ENCODE assay signal across 19 mouse cellular contexts in the genomic region with DNA sequence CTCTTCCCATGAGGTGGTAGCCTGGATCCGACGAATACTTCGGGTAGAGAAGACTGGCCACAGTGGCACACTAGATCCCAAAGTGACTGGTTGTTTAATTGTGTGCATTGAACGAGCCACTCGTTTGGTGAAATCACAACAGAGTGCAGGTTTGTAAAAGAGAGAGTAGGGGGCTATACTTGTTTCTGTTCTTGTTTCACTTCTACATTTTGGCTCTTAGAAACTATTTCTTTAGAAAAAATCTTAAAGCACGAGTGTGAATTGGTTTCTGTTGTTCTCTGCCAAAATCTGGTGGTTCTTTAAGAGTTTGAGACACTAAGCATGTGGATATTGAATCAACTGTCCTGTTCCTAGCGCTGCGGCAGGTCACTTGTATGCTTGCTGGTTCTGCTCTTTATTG. TPM values are rescaled to one million over a fixed set of nuclear protein-coding genes. Genes with fewer than 3 reads are reported as not detected.
DNase-seq lines count a peak whose midpoint lies in the region; ATAC-seq and TF ChIP-seq lines count a peak whose summit lies in the region.
"Had no signal": no experiment of that assay in that cellular context is flagged by ENCODE, and none has a peak within 500 bp of the region (broad histone marks: within the 10 kb centered on the region; RNA-seq: fewer than 3 reads in every experiment).

No protein-coding gene starts in this region.

- peak overlapping the region; percentile 30; the same call in 1 of the 2 replicates for H3K4me2 ChIP-seq in liver, embryonic 16.5 days (ENCODE audit: low read depth, low read length)
- H3K4me2 ChIP-seq: embryonic facial prominence, embryonic 12.5 days; forebrain, embryonic 15.5 days; hindbrain, embryonic 13.5 days had no signal

- peaks cover 21% of the 10 kb centered on the region for H3K4me1 ChIP-seq in E14TG2a.4 (replicated peaks; ENCODE audit: low read depth, low read length)
- peaks cover 9% of the 10 kb centered on the region for H3K4me1 ChIP-seq in bone marrow macrophage, adult 2 months (ENCODE audit: control insufficient read depth, insufficient read depth, low read length)
- no peaks in the 10 kb centered on the region for H3K4me1 ChIP-seq in liver, embryonic 16.5 days (ENCODE audit: control insufficient read depth, low read depth, low read length)
- H3K4me1 ChIP-seq: embryonic facial prominence, embryonic 12.5 days; heart, embryonic 10.5 days had no signal

- H3K9me3 ChIP-seq in E14TG2a.4 (ENCODE audit: low read length): no peaks in the 10 kb centered on the region
- H3K9me3 ChIP-seq in liver, embryonic 16.5 days (replicated peaks; ENCODE audit: control insufficient read depth, low read length): no peaks in the 10 kb centered on the region
- H3K9me3 ChIP-seq: embryonic facial prominence, embryonic 12.5 days; forebrain, embryonic 15.5 days; heart, embryonic 10.5 days; hindbrain, embryonic 13.5 days had no signal

- no peak overlapping the region for H3K9ac ChIP-seq in liver, embryonic 16.5 days (ENCODE audit: low read depth, low read length)
- H3K9ac ChIP-seq: embryonic facial prominence, embryonic 12.5 days; forebrain, embryonic 15.5 days; hindbrain, embryonic 13.5 days had no signal

- H3K36me3 ChIP-seq in E14TG2a.4 (ENCODE audit: insufficient read depth, low read length): peaks cover 60% of the 10 kb centered on the region
- peaks cover 5% of the 10 kb centered on the region for H3K36me3 ChIP-seq in liver, embryonic 16.5 days (ENCODE audit: control insufficient read depth, insufficient read depth)

- H3K27me3 ChIP-seq in E14TG2a.4 (ENCODE audit: insufficient read depth, low read length): no peaks in the 10 kb centered on the region
- no peaks in the 10 kb centered on the region for H3K27me3 ChIP-seq in liver, embryonic 16.5 days (ENCODE audit: control insufficient read depth, insufficient read depth, low read depth, low read length)
- H3K27me3 ChIP-seq: embryonic facial prominence, embryonic 12.5 days; forebrain, embryonic 15.5 days; hindbrain, embryonic 13.5 days had no signal

- no peak for ATAC-seq in liver, embryonic 16.5 days (ENCODE audit: low read depth)
- ATAC-seq: forebrain, embryonic 15.5 days; hindbrain, postnatal 0 days had no signal

- peak overlapping the region; percentile 90 for H3K4me3 ChIP-seq in E14TG2a.4 (replicated peaks; ENCODE audit: low read length)
- peak overlapping the region; percentile 17; the same call in 1 of the 2 replicates for H3K4me3 ChIP-seq in bone marrow macrophage, adult 2 months (ENCODE audit: insufficient read depth, low read length)
- H3K4me3 ChIP-seq in liver, embryonic 16.5 days (ENCODE audit: low read depth, low read length): no peak overlapping the region
- H3K4me3 ChIP-seq: embryonic facial prominence, embryonic 12.5 days; forebrain, embryonic 15.5 days; heart, embryonic 10.5 days; hindbrain, embryonic 13.5 days had no signal

- TF ChIP-seq CTCF in E14TG2a.4 (conservative IDR thresholded peaks at IDR 0.05; ENCODE audit: low read length): no peak
- TF ChIP-seq CTCF in bone marrow macrophage, adult 2 months (IDR thresholded peaks at IDR 0.05; ENCODE audit: low read depth, low read length): no peak

- H3K27ac ChIP-seq in bone marrow macrophage, adult 2 months (ENCODE audit: insufficient read depth, low read depth, low read length): no peak overlapping the region
- no peak overlapping the region for H3K27ac ChIP-seq in liver, embryonic 16.5 days (ENCODE audit: low read length)
- H3K27ac ChIP-seq: embryonic facial prominence, embryonic 12.5 days; forebrain, embryonic 15.5 days; heart, embryonic 10.5 days; hindbrain, embryonic 13.5 days; hindbrain, postnatal 0 days had no signal

- no peak for TF ChIP-seq POLR2A in bone marrow macrophage, adult 2 months (IDR thresholded peaks at IDR 0.05; ENCODE audit: borderline replicate concordance, low read depth, low read length)

- 74% methylated on average over 8 of the region's 8 CpGs for WGBS in liver, embryonic 16.5 days (ENCODE audit: insufficient replicate concordance)

- DNase-seq in A20 (ENCODE audit: low read depth, low spot score): peak; percentile 32
- DNase-seq in spleen, postnatal 4 days (ENCODE audit: low spot score in 2 of 2): no peak
- no peak for DNase-seq in gastrocnemius, postnatal 25 days
- DNase-seq in cerebellum, adult 11 months: no peak
- DNase-seq: adrenal gland, adult 8-10 months; adrenal gland, postnatal 36 days; cerebellum, adult 11-12 months; cerebellum, adult 9-10 months; cerebellum, postnatal 25 days; heart, adult 18-20 months; heart, postnatal 10 days had no signal

RNA-seq across cellular contexts. Expression of a gene that starts 3.1 kb away (rescaled TPM):
- polyA plus RNA-seq in bone marrow macrophage, adult 2 months (2012; ENCODE audit: insufficient read depth, insufficient read length, missing spikeins): 7.8 and 10.6 TPM in 2 replicates
- polyA plus RNA-seq in liver, embryonic 16.5 days (2015; fragmentation: Nextera tagmentation; extraction: Ambion mirVana): 60.2 and 67.1 TPM in 2 replicates
- total RNA-seq in gastrocnemius, postnatal 25 days (2021): 10 to 100 TPM; 24.4 to 26.2 TPM

RNA-seq across cellular contexts. Expression of a gene that starts 13.5 kb away (rescaled TPM):
- 16.3 and 18.2 TPM in 2 replicates for polyA plus RNA-seq in bone marrow macrophage, adult 2 months (2012; ENCODE audit: insufficient read depth, insufficient read length, missing spikeins)
- 1.4 TPM in 2 replicates for polyA plus RNA-seq in liver, embryonic 16.5 days (2015; fragmentation: Nextera tagmentation; extraction: Ambion mirVana)
- total RNA-seq in gastrocnemius, postnatal 25 days (2021): 1 to 10 TPM in 1 of 2 experiments, under 1 TPM in 1; 0.84 to 1.1 TPM

RNA-seq across cellular contexts. Expression of a gene that starts 32.0 kb away (rescaled TPM):
- 321 and 354 TPM in 2 replicates for polyA plus RNA-seq in bone marrow macrophage, adult 2 months (2012; ENCODE audit: insufficient read depth, insufficient read length, missing spikeins)
- polyA plus RNA-seq in liver, embryonic 16.5 days (2015; fragmentation: Nextera tagmentation; extraction: Ambion mirVana): 155 and 158 TPM in 2 replicates
- total RNA-seq in gastrocnemius, postnatal 25 days (2021): 10 to 100 TPM; 12.8 to 17.8 TPM
